Mouse (Mus musculus): ENCODE measurements at regions not wholly inside any gene's neighbourhood (a gene's known extent, or its start where the extent isn't known, plus 50 kb on each side); places are given as distances from the start of the nearest gene placed in this dataset.

DNA sequence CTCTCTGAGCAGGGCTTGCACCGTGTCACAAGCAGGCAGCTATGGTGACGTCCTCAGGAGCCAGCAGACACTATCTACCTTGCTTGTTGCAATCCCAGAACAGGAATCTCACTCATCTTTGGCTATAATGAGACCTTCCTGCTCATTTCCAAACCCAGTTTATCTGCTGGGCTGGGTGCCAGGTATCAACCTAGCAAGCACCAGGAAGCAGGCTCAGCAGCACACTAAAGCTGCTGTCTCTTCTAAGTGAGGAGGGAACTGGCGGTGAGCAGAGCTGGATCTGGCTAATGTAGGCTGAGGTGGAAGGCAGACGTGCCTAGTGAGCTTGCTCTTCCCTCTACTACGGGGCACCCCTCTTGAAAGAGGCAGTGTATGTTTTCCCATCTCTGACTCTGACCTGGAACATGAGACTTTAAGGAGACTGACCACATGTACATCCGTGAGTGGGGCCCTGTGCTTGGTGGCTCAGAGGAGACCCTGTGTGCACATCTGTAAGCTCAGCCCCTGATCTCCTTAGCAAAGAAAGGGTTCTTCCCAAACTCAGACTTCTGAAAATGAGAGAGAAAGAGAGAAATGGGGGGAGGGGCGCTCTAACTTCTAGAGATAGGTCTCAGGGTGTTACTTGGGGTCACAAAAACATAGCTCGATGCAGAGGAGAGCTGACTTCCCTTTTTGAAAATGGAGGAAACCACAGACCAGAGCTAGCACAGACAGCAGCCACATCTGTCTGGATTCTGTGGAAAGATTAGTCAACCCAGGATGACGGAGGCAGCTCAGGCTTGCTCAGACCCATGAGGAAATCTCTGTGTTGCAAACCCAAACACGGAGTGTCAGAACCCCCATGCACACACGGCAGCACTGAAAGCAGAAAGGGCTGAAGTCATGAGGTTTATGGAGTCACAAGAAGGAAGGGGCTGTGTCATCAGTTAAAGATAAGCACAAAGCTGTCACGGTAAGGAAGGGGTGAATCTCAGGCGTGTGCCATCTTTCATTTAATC is 77.3 kb upstream of the Glrp1 start:
- TF ChIP-seq CTCF (IDR thresholded peaks at IDR 0.05; ENCODE audit: control insufficient read depth, insufficient read depth, insufficient read length) (no peak), MAX (IDR thresholded peaks at IDR 0.05) (no peak), MYOD1 (IDR thresholded peaks at IDR 0.05; ENCODE audit: control insufficient read depth, insufficient read length, low read depth) (no peak), USF1 (IDR thresholded peaks at IDR 0.05; ENCODE audit: low read depth) (no peak), FOSL1 (IDR thresholded peaks at IDR 0.05; ENCODE audit: insufficient read depth, low read length, poor library complexity, severe bottlenecking) (no peak), CEBPB (IDR thresholded peaks at IDR 0.05; ENCODE audit: low read depth) (no peak)

Data from C2C12 (cell line).